Mouse (Mus musculus): ENCODE data around the gene Aqr.

DNA sequence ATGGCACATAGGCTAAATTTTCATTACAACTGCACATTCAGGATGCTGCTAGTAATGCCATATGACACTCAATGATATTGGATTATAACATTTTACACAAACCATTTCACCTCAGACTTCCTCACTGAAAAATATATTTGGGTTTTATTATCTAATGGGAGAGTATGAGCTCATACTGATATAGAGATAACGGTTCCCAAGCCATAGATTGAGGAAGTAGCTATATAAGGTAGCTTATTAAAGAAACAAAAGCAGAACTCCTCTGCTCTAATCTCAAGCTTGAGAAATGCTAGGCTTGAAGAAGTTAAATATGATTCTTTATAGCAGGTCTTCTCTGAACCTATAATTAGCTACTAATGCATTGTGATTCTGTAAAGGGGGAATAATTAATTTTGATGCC, 90.3 kb downstream of the Aqr start:
- TF ChIP-seq EP300 (IDR thresholded peaks at IDR 0.05; ENCODE audit: low read depth) (no peak), CTCF (IDR thresholded peaks at IDR 0.05; ENCODE audit: low read depth) (no peak)

All from heart, postnatal 0 days (tissue).